Mouse (Mus musculus): ENCODE data around the gene Ggt1. TPM values are rescaled to one million over a fixed set of nuclear protein-coding genes. Genes with fewer than 3 reads are reported as not detected.

Ggt1 gene
- total and polyA plus RNA-seq, 2 experiments from 2014 or later: 2.3 to 3.8 TPM

DNA sequence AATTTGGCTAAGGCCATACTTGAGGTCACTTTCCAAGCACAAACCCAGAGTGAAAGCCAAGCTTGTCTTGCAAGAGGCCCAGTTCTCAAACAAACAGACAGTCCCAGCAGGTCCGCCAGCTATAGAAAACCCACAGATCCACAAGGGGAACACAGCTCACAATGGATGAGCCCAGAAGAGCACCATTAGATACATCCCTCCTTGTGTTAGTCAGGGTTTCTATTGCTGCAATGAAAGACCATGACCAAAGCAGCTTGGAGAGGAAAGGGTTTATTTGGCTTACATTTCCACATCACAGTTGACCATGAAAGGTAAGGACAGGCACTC, 25.1 kb downstream of the Ggt1 start:
- 89% methylated on average over 1 of the region's 1 CpGs for WGBS
- Histone ChIP-seq H3K36me3 (ENCODE audit: insufficient read depth) (no peaks in the 10 kb centered on the region), H3K27ac (ENCODE audit: low read depth, low read length) (no peak overlapping the region), H3K4me3 (ENCODE audit: low read depth, low read length) (no peak overlapping the region), H3K4me1 (ENCODE audit: insufficient read depth) (no peaks in the 10 kb centered on the region), H3K9me3 (ENCODE audit: low read length) (no peaks in the 10 kb centered on the region), H3K4me2 (ENCODE audit: low read depth) (no peak overlapping the region), H3K9ac (no peak overlapping the region), H3K27me3 (ENCODE audit: insufficient read depth, low read length) (no peaks in the 10 kb centered on the region)
- peak; percentile 53 for ATAC-seq
- TF ChIP-seq CTCF (IDR thresholded peaks at IDR 0.05; ENCODE audit: low read depth): no peak
- no peak for DNase-seq

DNA sequence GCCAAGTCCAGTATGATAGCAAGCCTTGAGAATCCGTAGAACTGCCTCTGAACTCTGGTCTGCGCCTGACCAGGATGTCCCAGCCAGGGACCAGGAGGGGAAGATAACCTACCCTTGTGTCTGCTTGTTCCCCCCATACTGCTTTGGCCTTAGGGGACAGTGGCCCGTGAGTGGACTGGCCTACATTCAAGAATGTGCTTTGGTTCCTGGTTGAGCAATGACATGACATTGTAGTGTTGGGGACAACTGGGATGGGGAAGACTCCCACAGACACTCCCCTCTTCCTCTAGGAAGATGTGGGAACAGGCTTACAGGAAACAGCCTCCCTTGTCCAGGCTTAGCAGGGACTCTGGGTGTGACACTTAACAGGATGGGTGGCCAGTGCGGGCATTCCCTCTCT, 26.4 kb downstream of the Ggt1 start:
- DNase-seq: no peak
- H3K27me3 ChIP-seq (ENCODE audit: insufficient read depth, low read length): no peaks in the 10 kb centered on the region
- H3K4me3 ChIP-seq (ENCODE audit: low read depth, low read length): no peak overlapping the region
- H3K36me3 ChIP-seq (ENCODE audit: insufficient read depth): no peaks in the 10 kb centered on the region
- H3K4me2 ChIP-seq (ENCODE audit: low read depth): no peak overlapping the region
- H3K9ac ChIP-seq: no peak overlapping the region
- no peaks in the 10 kb centered on the region for H3K4me1 ChIP-seq (ENCODE audit: insufficient read depth)
- 93% methylated on average over 4 of the region's 4 CpGs for WGBS
- TF ChIP-seq CTCF (IDR thresholded peaks at IDR 0.05; ENCODE audit: low read depth): no peak
- H3K27ac ChIP-seq (ENCODE audit: low read depth, low read length): no peak overlapping the region
- no peak for ATAC-seq
- no peaks in the 10 kb centered on the region for H3K9me3 ChIP-seq (ENCODE audit: low read length)

- Histone ChIP-seq H3K9ac (no peak overlapping the region), H3K27me3 (ENCODE audit: insufficient read depth, low read length) (no peaks in the 10 kb centered on the region), H3K27ac (ENCODE audit: low read depth, low read length) (no peak overlapping the region), H3K9me3 (ENCODE audit: low read length) (no peaks in the 10 kb centered on the region), H3K4me1 (ENCODE audit: insufficient read depth) (no peaks in the 10 kb centered on the region), H3K4me2 (ENCODE audit: low read depth) (no peak overlapping the region), H3K4me3 (ENCODE audit: low read depth, low read length) (no peak overlapping the region), H3K36me3 (ENCODE audit: insufficient read depth) (no peaks in the 10 kb centered on the region)
- no peak for ATAC-seq
- WGBS: 77% methylated on average over 5 of the region's 5 CpGs
- TF ChIP-seq CTCF (IDR thresholded peaks at IDR 0.05; ENCODE audit: low read depth): no peak
- DNase-seq: no peak
Observed at GRCm38 (mm10) chr10:75588336-75588735, 26.9 kb downstream of the Ggt1 start.

- no peak for ATAC-seq
- TF ChIP-seq CTCF (IDR thresholded peaks at IDR 0.05; ENCODE audit: low read depth): no peak
- no peak within 1 kb of the TSS for H3K27ac ChIP-seq (ENCODE audit: low read depth, low read length)
- 35% methylated on average over 5 of the region's 5 CpGs for WGBS
- no peak within 1 kb of the TSS for H3K4me3 ChIP-seq (ENCODE audit: low read depth, low read length)
- no peaks in the 10 kb centered on the region for H3K36me3 ChIP-seq (ENCODE audit: insufficient read depth)
- no peaks in the 10 kb centered on the region for H3K27me3 ChIP-seq (ENCODE audit: insufficient read depth, low read length)
- no peaks in the 10 kb centered on the region for H3K9me3 ChIP-seq (ENCODE audit: low read length)
- H3K4me2 ChIP-seq (ENCODE audit: low read depth): no peak within 1 kb of the TSS
- peak; percentile 8 for DNase-seq
- no peaks in the 10 kb centered on the region for H3K4me1 ChIP-seq (ENCODE audit: insufficient read depth)
- H3K9ac ChIP-seq: no peak within 1 kb of the TSS
Observed at GRCm38 (mm10) chr10:75589129-75589528, 27.7 kb downstream of the Ggt1 start, which contains the start of gene Ggt5. Gene Ggt5, plus strand, starts transcription at chr10:75589340.

GRCm38 (mm10) chr10:75589651-75590050, 28.2 kb downstream of the Ggt1 start:
- no peak overlapping the region for H3K27ac ChIP-seq (ENCODE audit: low read depth, low read length)
- no peak overlapping the region for H3K9ac ChIP-seq
- no peaks in the 10 kb centered on the region for H3K4me1 ChIP-seq (ENCODE audit: insufficient read depth)
- no peak overlapping the region for H3K4me3 ChIP-seq (ENCODE audit: low read depth, low read length)
- no peaks in the 10 kb centered on the region for H3K36me3 ChIP-seq (ENCODE audit: insufficient read depth)
- DNase-seq (no peak), ATAC-seq (no peak)
- no peaks in the 10 kb centered on the region for H3K9me3 ChIP-seq (ENCODE audit: low read length)
- H3K27me3 ChIP-seq (ENCODE audit: insufficient read depth, low read length): no peaks in the 10 kb centered on the region
- WGBS: 78% methylated on average over 16 of the region's 16 CpGs
- TF ChIP-seq CTCF (IDR thresholded peaks at IDR 0.05; ENCODE audit: low read depth): no peak
- no peak overlapping the region for H3K4me2 ChIP-seq (ENCODE audit: low read depth)

GRCm38 (mm10) chr10:75591211-75591894, 29.9 kb downstream of the Ggt1 start:
- Histone ChIP-seq H3K9ac (no peak overlapping the region), H3K4me1 (ENCODE audit: insufficient read depth) (no peaks in the 10 kb centered on the region), H3K4me2 (ENCODE audit: low read depth) (no peak overlapping the region), H3K4me3 (ENCODE audit: low read depth, low read length) (no peak overlapping the region), H3K27ac (ENCODE audit: low read depth, low read length) (no peak overlapping the region), H3K9me3 (ENCODE audit: low read length) (no peaks in the 10 kb centered on the region), H3K36me3 (ENCODE audit: insufficient read depth) (no peaks in the 10 kb centered on the region), H3K27me3 (ENCODE audit: insufficient read depth, low read length) (no peaks in the 10 kb centered on the region)
- no peak for DNase-seq
- WGBS: 83% methylated on average over 12 of the region's 12 CpGs
- TF ChIP-seq CTCF (IDR thresholded peaks at IDR 0.05; ENCODE audit: low read depth): no peak
- ATAC-seq: no peak

DNA sequence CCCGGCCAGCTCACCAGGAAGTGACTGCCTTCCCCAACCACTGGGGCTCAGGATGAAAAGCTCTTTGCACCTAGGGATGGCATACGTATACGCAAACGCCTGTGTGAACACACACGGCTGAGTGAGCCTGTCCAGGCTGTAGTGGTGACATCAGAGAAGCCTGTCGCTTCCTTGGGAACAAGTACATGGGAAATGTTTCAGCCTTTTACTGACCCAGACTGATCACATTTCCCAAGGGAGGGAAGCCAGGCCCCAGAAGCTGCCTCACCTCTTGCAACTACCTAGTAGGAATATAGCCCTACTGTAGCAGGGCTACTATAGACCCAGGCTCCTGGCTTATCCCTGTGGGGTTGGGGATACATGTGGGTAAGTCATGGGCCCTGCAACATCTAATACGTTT, 31.2 kb downstream of the Ggt1 start:
- H3K4me1 ChIP-seq (ENCODE audit: insufficient read depth): no peaks in the 10 kb centered on the region
- no peak overlapping the region for H3K4me2 ChIP-seq (ENCODE audit: low read depth)
- no peaks in the 10 kb centered on the region for H3K36me3 ChIP-seq (ENCODE audit: insufficient read depth)
- H3K9ac ChIP-seq: no peak overlapping the region
- WGBS: 85% methylated on average over 7 of the region's 7 CpGs
- DNase-seq (no peak), ATAC-seq (no peak)
- no peaks in the 10 kb centered on the region for H3K9me3 ChIP-seq (ENCODE audit: low read length)
- H3K27ac ChIP-seq (ENCODE audit: low read depth, low read length): no peak overlapping the region
- no peak for TF ChIP-seq CTCF (IDR thresholded peaks at IDR 0.05; ENCODE audit: low read depth)
- no peaks in the 10 kb centered on the region for H3K27me3 ChIP-seq (ENCODE audit: insufficient read depth, low read length)
- no peak overlapping the region for H3K4me3 ChIP-seq (ENCODE audit: low read depth, low read length)

Data from forebrain, postnatal 0 days (tissue).